Mouse (Mus musculus): ENCODE measurements around the gene Lix1.
A peak's percentile ranks its signal among the peaks of the same experiment; 100 is the strongest.

Lix1 gene

DNA sequence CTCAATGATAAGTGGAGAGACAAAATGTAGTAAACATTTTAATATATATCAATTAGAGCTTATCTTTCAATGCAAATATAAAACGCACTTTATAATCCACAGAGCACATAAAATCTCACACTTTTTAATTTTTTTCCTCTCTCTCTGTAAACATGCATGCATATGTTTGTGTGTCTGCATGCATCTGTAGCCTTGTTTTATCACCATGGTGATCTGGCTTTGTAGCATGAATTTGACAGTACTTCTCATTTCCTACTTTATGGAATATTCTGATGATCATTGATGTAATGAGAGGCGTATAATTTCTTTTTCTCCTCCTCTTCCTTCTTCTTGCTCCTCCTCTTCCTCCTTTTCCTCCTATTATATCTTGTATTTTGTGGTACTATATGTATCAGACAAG lies 9.7 kb downstream of the Lix1 start:
- no peak for DNase-seq (ENCODE audit: low read depth, low spot score)

DNA sequence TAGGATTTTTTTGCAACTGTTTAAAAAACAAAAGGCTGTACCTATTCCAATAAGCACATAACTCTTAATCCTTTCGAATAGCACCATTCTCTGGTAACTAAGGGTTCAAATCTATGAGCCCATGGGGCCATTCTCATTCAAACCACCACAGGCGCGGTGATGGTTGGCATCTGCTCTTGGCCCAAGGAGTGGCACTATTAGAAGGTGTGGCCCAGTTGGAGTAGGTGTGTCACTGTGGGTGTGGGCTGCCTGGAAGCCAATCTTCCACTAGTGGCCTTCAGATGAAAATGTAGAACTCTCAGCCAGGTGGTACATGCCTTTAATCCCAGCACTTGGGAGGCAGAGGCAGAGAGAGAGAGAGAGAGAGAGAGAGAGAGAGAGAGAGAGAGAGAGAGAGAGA lies 11.7 kb downstream of the Lix1 start:
- peak; percentile 78 for DNase-seq (ENCODE audit: low read depth, low spot score)

DNA sequence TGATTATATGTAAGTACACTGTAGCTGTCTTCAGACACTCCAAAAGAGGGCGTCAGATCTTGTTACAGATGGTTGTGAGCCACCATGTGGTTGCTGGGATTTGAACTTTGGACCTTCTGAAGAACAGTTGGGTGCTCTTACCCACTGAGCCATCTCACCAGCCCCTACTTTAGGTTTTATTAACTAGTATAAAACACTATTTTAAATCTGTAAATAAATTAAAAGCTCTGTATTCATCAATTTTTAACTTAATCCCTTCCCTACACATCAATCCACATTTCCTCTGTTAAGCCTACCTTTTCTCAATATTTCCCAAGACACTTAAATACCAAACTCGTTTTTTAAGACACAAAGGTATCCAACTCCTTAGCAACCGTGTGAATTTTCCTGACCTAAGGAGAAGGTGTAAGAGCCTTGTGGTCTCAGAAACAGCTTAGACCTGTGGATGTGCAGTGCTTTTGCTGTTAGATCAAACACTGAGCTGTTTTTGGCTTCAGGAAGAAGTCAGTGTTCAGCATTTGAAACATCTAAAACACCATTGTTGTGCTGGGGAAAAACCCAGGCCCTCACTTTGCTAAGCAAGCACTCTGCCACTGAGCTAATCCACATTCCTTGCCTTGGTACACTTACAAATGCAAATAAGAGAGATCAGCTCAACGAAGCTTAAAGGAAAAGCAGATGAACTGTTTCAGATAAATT lies 22.3 kb downstream of the Lix1 start:
- DNase-seq (ENCODE audit: low read depth, low spot score) = peak; percentile 75

DNA sequence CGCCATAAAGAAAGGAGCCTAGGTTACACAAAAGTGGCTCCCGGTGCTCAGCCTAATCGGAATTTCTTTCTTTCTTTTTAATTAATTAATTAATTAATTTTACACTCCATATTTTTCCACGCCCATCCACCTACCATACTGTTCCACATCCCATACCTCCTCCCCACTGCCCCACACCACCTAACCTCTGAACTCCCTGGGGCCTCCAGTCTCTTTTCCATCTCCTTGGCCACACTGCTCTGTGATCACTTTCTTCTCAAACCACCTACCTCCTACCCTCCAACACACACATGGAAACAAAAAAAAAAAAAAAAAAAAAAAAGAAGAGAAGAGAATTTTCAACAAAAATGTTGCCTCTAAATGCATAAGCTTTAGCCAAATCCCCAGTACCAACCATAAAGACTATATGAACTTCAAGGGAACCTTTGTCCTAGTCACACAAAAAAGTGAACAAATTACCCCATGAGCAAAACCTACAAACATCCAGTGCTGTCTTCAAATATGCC lies 22.9 kb downstream of the Lix1 start:
- DNase-seq (ENCODE audit: low read depth, low spot score) = no peak

DNA sequence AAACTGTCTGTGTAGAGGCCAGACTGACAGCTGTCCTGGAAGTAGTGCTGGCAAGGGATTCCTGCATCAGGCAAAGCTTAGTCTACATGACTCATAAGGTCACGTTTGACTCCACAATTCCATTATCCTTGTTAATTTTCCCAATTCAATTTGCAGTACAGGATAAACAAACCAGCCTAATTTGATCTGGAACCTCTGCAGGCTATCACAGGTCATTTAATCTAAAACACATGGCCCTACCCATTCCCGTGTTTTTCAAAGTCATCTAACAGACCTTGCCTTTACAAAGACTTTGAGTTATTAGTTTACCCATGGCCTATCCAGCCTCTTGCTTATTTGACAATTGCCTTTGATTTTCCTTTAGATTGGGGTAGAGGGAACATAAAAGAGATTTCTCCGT lies 23.4 kb downstream of the Lix1 start:
- no peak for DNase-seq (ENCODE audit: low read depth, low spot score)

DNA sequence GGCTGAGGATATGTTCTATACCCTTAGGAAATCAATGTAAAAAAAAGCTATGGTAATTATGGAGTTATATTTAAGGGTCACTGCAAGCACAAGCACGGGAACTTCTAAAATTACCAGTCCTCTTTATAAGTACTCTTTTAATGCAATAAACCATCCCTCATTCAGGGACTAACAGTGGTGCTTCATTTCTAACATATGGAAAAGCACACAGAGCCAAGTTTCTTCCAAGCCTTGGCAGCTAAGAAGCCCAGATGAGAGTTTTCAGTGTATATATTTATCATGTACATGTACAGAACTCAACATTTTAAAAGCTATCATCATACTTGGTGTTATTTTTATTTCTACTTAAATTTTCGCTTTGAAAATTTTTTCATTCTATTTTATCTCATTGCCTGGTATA lies 26.4 kb downstream of the Lix1 start:
- DNase-seq (ENCODE audit: low read depth, low spot score) = no peak

DNA sequence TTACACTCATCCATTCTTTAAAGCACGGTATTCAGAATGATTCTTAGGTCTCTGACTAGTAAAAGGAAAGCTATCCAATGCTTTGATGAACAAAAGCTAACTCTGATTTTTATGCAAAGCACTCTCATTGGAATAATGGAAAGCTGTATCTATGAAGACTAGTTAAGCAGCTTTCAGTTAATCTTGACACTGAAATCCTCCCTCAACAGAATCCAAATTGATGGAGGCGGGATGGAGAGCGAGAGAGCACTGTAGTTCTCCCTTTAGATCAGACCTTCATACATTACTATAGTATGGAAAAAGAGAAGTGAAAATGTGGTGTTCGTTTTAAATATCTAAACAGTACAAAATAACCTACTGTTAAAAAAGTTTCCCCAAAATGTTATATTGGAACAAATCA lies 31.2 kb downstream of the Lix1 start:
- no peak for DNase-seq (ENCODE audit: low read depth, low spot score)

DNA sequence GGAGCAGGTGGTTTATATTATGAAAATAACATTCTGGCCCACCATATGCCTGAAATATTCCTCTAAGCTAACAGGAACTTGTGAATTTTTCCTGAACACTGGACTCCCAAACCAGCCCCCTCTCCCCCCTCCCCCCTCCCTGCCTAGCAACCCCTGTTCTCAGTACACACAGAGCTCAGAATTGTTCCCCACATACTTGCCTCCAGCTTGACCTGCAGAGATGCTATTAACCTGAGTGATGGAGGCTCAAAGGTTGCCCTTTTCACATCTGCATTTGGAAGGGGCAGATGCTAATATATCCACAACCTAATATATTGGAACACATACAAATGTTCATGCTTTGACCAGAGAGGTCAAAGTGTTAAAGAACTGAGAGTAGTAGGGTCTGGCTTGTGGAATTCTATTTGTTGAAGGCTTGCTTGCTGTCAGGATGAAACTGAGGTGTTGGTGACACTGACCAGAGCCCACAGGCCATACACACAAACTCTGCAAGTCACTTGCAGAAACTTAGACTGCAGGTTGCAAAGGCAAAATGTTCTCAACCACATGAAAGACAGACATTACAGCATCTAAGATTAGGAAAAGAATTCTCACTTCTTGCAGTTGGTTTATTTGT lies 36.2 kb downstream of the Lix1 start:
- DNase-seq (ENCODE audit: low read depth, low spot score) = no peak

DNA sequence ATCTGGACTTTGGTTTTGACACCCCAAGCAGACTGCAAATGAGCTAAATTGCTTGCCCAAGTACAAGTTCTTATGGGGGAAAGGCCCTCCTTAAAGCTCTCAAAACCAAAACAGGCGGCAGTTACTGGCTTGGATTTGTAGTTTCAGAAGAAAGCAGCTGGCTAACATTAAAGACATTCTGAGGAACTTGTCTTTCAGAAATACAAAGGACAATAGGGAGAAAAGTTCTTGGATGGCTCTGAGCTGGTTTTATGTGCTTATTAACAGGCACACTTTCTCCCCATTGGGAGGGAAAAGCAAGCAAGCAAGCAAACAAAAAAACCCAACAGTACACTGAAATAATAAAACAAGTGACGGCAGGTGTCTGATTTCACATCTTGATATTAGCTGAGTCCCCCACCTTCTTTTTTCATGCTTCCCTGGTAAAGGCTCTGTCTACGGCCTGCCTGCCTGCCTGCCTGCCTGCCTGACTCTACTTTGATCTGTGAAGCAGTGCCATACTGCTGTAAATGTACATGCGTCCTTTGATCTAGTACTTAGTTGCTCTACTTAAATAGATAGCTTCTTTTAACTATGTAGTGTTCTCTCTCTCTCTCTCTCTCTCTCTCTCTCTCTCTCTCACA lies 39.5 kb downstream of the Lix1 start:
- DNase-seq (ENCODE audit: low read depth, low spot score) = no peak

DNA sequence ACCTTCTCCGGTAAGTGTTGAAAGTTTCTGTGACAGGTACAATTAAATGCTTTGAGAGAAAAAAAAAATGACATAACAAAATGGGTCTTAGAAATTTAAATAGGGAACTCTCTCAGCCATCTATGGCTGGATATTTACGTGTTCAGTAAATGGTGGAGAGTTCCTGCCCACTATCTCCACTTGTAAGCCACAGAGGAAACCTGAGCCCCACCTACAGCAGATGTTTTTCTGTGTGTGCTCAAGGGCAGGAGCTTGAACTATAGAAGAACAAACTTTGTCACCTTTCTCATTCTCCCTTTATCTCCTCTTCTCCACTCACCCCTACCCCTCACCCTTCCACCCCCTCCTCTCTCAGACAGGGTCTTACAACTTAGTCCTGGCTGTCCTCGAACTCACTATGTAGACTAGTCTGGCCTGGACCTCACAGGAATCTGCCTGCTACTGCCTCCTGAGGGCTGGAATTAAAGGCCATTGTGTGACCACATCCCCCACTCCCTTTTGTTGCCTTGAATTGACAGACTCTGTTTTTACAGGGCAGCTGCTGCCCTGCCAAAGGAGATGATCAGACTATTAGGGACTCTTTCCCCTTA lies 41.9 kb downstream of the Lix1 start:
- DNase-seq (ENCODE audit: low read depth, low spot score) = peak; percentile 75

DNA sequence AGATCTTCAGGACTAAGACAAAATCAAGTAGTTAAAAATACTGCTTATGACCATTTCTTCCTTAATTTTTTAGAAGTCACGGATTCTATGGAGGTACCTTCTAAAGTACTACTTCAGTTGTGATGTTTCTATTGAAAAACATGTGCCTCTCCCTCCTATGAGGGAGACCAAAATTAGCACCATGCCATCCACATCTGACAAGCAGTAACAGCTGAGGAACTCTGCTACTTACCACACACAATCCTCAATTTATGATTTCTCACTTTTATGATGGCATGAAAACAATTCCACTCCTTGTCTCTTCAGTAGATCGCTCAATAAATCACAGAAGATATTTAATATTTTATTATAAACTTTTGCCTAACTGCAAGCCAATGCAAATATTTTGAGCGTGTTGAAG lies 44.2 kb downstream of the Lix1 start:
- DNase-seq (ENCODE audit: low read depth, low spot score) = no peak

DNA sequence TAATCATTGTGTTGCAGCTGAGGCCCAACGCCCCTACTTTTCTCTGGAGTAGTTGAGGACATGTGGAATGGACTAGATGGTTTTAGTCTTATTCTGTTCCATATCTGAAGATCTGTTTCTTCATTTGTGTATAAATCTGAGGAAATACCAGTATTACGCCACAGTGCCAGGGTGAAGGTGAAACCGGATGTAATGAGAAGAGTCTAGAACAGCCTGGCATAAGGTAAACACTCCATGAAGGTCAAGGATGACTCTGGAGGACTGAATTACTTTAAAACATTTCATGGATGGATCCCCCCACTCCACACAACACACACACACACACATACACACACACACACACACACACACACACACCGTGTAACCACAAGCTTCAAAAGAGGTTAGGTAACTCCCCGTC lies 45.3 kb downstream of the Lix1 start:
- no peak for DNase-seq (ENCODE audit: low read depth, low spot score)

DNA sequence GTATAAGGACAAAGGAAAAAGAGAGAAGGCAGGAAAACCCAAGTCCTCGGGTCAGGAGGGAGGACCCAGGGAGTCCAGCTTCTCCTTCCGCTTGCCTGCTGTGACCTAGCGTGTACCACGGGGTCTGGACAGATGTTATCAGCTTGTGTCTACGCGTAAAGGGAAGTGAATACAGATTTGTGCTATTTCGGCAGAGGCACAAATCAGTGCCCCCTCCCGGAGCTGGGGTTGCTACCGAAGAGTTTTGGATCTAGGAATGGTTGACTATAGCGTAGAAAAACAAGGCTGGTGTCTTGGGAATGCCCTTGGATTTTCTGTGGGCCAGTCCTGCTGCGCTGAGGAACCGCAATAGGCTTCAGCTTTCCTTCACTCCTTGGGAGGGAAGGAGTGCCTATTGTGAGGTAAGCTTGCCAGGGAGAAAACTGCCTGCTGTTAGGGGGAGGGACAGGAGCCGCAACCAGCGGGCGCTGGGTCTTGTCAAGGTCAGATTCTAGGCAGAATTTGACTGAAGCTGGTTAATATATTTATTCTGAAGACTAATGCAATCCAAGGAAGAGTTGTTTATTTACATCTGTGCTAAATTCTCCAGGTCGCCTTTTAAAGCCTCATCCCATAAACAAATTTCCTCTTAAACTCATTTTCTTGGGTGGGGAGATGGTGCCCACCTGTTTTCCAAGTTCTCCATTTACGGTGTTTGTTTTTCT lies 46.4 kb downstream of the Lix1 start:
- DNase-seq (ENCODE audit: low read depth, low spot score) = peak; percentile 83

DNA sequence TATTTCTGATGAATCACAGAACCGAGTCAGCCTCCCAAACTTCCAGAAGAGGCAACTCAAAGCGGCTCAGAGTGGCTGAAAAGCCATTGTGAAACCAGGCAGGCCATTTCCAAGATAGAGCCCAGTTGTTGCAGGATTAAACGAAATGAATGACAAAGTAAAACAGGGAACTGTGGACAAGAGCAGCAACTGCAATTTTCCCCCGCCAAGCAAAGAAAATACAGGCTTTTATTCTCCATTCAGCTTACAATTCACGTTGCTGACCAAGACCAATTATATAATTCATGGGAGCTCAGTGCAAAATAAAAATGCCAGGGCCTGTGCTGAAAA lies 46.9 kb downstream of the Lix1 start:
- DNase-seq (ENCODE audit: low read depth, low spot score) = peak; percentile 44

DNA sequence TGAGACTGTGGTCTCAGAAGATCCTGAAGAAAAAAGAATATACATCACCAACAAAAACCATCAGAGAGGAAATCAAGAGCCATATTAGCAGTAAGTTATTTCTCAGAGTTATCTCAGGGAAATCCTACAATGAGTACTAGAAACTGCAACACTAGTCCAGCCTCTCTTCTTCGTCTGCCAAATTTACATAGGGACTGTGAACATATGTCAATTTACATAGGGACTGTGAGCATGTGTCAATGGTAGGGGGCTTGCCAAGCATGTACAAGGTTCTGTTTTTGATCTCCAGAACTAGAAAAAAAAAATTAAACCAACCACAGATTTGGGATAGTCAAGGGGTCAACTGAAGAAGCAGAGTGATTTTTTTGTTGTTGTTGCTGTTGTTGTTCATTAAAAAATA lies 48.6 kb downstream of the Lix1 start:
- no peak for DNase-seq (ENCODE audit: low read depth, low spot score)

DNA sequence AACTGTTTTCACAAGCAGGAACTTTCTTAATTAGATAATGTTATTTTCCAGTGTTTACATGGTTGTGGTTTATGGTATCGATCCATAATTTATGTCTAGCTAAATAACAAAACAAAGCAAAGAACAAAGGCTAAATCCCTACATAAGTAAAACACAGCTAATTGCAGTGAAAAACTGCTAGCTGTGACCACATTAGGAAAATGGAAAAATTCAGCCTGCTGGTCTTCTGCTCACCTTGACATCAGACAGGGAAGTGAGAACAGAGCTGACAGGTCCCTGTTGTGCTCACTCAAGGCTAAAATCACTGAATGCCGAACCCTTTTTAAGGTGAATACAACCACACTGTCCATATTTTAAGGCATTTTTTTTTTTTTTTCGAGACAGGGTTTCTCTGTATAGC lies 50.1 kb downstream of the Lix1 start:
- DNase-seq (ENCODE audit: low read depth, low spot score) = no peak

DNA sequence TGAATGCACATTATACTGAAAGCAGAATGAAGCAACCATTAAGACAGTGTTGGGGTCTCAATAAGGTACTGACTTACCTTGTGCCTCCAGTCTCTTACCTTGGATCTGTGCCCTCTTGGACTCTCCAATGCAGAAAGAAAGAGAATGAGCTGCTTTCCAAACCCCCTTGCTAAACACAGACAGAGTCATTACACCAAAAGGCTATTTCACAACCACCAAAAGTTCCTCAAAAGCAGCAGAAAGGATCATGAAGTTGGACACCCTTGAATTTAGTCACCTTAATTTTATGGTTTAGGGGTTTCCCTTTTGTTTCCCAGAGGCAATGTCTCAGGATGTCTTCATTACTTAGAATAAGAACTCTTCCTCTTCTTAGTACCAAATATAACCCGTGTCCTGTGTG lies 52.1 kb downstream of the Lix1 start:
- DNase-seq (ENCODE audit: low read depth, low spot score) = no peak

DNA sequence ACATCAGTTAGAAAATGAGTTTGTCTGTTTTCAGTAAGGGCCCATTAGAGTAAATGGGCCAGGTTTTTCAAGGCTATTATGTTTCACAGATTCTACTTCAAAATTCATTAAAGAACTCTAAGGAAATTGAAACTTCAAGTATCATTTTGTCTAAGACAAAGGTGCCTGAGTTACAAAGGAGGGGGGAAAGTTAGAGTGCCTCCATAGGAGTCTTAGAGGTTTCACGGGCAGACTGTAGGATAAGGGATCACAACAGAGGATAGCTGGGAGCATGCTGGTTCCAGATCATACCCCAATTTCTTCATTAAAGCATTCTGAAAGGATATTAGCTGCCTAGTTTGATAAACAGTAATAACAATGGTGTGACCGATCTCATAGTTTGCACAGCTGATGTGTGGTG lies 83.3 kb downstream of the Lix1 start:
- no peak for DNase-seq (ENCODE audit: low read depth, low spot score)

DNA sequence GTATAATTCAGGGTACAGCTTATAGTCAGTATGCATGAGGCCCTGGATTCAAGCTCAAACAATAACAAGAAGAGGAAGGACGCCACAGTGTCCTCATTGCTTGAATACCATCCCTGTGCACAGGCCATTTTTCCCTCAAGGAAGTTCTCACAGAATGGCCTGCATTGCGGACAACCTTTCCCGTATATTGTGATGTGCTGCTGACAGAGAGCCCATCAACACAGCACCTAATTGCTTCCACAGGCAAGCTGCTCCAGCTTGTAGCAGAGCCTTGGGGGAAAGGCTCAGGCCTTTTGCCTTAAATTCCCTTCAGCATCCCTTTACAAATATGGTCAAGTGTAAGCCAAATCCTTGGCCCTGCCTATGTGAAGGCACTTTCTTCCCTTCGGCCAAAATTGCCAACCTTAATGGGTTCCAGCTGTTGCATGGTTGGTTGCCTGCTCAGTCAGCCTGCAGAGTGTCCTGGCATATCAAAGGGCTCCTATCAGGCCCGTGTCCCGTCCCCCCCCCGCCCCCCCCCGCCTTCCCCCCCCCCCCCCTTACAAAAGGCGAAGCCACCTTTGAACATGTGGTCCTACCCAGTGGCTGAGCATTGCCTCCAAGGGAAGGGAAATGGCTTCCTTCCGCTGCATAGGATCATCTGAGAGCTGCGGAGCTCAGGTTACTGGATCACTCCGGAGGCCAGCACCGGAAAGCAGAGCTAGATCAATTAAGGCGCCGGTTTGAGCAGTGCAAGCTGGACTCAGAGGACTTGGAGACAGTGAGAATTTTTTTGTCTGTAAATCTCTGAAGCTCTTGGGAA lies 88.5 kb downstream of the Lix1 start:
- peak; percentile 86 for DNase-seq (ENCODE audit: low read depth, low spot score)

DNA sequence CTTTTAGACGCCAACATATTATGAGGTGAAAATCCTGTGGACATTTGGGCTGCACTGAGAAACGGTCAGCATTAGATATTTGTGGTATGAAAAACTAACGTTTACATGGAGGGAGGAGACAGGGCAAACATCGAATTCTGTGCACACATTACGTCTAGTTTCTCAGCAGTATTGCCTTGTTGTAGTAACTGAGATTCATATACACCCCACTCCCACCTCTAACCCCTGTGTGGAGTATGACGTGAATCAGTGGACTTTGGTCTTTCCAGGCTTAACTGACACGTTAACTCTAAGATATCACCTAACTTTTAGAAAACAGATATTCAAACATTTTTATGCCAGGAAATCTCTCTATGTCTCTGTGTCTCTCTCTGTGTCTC lies 89.1 kb downstream of the Lix1 start:
- peak; percentile 24 for DNase-seq (ENCODE audit: low read depth, low spot score)

DNA sequence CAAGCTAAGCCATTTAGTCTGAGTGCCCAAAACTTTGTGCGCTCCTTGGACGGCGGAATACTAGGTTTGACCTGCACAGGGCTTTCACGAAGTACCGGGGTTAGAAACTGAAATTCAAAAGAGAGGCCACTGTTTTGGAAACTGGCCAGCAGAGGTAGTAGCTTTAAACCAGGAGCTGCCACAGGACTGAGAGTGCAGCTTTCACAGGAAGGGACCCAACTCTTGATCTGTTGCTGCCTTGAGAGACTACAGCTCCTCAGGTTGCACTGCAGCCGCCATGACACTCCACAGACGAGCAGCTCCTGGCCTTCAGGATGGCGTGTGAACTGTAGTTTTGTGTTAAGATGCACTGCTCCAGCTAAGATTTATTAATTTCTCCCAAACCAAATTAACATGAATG lies 89.6 kb downstream of the Lix1 start:
- peak; percentile 64 for DNase-seq (ENCODE audit: low read depth, low spot score)

Data from ZHBTc4 (cell line).